Mouse (Mus musculus): Measurements from ENCODE around the gene Slc34a3.

The Slc34a3 gene

DNA sequence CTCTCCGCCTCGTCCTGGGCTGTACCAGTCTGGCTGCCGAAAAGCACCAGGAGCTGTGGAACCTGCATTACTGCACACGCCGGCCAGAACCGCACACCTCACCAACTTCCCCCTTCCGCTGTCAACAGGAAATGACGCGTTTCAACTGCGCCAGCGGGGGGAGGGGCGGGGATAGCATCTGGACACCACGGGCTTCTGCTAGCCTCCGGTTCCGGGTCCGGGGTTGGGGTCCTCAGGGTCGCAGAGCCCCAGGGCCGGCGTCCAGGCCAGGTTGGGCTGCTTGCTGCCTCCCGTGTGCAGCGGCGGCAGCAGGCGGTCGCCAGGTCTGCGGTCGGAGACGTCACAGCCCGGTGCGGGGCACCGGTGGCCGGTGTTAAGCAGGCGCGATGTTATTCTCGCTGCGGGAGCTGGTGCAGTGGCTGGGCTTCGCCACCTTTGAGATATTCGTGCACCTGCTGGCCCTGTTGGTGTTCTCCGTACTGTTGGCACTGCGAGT is 21.2 kb upstream of the Slc34a3 start, which contains the start of gene Tmem203:
TSS of gene Tmem203 (plus strand) at position 156 of the 496 bp plus-strand sequence.
- in situ Hi-C loops (cut with MboI; ENCODE audit: low sequenced_read_pairs) = no loop called here

DNA sequence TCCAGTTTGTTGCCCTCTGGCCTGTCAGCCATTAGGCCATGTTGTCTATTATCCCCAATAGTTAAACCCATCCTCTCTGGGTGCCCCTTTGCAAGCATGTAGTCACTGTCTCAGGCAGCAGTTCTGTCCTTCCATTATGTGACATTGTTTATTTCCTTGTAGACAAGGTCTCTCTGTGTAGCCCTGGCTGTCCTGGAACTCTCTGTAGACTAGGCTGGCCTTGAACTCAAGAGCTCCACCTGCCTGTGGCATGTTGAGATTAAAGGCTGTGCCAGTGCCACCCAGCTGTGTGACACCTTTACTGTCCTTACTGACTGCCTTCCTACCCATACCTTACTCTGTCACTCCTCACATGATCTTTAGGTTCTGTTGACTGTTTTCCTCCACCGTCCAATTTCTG is 18.2 kb upstream of the Slc34a3 start:
- in situ Hi-C loops (cut with MboI; ENCODE audit: low sequenced_read_pairs) = no loop called here

DNA sequence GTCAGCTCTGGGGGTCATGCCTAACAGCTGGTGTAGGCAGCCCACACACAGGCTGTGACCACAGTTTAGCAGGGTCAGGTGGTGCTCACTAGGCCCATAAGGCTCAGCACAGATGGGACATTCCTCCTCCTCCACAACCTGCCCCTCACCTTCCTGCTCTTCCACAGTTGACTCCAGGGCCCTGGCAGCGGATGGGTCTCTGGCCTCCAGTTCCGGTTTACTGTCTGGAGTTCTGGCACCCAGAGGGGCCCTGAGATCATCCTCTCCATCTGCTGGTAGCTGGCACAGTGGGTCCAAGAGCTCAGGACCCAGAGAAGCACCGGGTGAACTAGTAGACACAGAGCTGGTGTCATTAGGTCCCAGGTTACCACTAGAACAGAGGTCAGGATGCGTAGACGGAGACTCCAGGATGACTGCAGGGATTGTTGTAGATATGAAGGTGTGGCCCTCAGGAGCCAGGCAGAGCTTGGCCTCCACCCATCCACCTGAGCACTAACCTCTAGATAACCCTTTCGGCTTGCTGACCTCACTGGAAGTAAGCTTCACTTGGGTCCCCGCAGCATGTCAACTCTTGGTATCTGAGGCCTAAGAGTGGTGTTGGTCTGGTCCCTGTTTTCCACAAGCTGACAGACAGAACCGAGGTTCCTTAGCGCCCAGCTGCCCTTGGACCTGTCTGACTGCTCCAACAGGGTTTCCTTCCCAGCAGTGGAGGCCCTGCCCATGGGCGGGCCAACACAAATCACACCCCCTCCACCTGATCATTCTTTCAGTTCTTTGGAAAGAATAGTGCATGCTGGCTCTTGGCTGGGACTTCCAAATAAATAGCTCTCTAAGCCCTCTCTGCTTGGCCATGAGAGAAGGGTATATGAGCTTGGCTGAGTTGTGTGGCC is 12.3 kb upstream of the Slc34a3 start, which contains the start of gene AL732309.1:
TSS of gene AL732309.1 (minus strand) at position 681 of the 890 bp plus-strand sequence.
- in situ Hi-C loops (cut with MboI; ENCODE audit: low sequenced_read_pairs) = no loop called here

GRCm38 (mm10) chr2:25244144-25244543 is 10.0 kb upstream of the Slc34a3 start:
- in situ Hi-C loops (cut with MboI; ENCODE audit: low sequenced_read_pairs) = no loop called here

DNA sequence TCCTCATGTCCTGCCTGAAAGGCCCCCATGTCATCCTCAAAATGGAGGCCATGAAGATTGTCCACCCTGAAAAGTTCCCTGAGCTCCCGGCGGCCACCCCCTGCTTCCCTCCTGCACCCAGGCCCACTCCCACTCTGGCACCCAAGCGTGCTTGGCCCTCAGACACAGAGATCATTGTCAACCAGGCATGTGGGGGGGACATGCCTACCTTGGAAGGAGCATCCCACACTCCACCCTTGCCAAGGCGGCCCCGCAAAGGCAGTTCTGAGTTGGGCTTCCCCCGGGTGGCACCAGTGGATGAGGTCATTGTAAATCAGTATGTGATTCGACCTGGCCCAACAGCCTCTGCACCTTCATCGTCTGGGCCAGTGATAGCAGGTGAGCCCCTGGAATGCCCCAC is 9.2 kb upstream of the Slc34a3 start:
- in situ Hi-C loops (cut with MboI; ENCODE audit: low sequenced_read_pairs) = no loop called here

DNA sequence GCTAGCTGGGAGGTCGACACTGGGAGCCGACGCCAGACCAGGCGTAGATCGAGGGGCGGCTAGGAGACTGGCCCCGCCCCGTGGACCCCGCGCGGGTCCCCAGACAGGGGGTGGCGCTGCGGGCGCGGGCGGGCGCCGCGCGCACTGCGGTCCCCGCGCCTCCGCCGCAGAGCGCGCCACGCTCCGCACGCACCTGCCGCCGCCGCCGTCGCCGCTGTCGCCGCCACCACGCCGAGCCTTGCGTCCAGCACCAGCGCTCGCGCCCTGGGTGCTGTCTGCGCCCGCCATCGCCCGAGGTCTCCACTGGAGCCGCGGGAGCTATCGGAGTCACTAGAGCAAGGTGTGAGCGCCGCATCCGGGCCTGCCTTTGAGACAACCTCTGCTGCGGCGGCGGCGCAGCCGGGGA is 7.9 kb upstream of the Slc34a3 start, which contains the start of the genes Rnf208 and Cysrt1:
TSS of gene Rnf208 (plus strand) at position 155 of the 406 bp plus-strand sequence.
TSS of gene Cysrt1 (minus strand) at position 352 of the 406 bp plus-strand sequence.
- in situ Hi-C loops (cut with MboI; ENCODE audit: low sequenced_read_pairs) = no loop called here

DNA sequence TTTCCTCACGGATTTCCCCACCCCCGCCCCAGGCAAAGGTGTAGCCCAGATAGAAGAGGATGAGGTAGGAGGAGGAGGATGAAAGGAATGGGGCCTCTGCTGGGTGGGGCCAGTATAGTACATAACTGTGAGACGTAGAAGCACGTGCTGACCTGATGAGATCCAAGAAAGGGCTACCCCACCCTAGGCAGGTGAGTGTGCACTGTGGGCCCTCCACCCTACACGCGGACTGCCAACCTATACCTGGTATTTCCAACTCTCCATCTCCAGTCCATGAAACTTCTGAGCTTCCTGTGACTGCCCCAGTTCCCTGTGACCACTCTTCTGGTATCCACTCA is 7.2 kb upstream of the Slc34a3 start:
- in situ Hi-C loops (cut with MboI; ENCODE audit: low sequenced_read_pairs) = no loop called here

DNA sequence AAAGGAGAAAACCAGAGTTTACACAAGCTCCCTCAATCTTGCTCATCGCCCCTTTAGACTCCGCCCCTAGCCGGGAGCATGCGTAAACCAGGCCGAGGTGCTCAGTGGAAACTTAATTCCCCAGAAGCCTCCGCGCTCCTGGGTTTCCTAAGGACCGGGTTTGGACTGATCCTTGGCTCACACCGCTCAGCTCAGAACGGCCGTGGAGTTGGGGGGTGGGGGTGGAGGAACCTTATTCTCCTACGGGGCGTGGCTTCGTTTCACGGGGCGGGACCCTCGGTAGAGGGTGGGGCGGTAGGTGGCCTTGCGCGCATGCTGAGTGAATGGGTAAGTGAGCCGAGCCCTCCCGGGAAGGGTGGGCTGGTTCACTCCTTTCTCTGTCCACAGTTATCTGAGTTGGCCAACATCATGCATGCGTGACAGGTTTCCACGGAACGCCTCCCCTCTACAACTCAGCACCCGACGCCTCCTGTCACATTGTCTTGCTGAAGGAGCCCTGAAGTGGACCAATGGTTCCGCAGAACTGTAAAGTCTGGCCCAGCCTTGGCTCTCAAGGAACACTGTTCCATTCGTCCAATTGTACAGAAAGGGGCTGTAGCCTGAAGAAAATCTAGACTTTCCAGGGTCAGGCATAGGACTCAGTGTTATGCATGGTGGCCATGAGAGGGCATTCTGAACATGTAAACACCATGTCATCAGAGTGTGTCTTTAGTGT is 6.7 kb upstream of the Slc34a3 start:
- in situ Hi-C loops (cut with MboI; ENCODE audit: low sequenced_read_pairs) = no loop called here

GRCm38 (mm10) chr2:25240310-25240709 is 6.1 kb upstream of the Slc34a3 start:
- in situ Hi-C loops (cut with MboI; ENCODE audit: low sequenced_read_pairs) = no loop called here

GRCm38 (mm10) chr2:25239766-25240165 is 5.6 kb upstream of the Slc34a3 start:
- in situ Hi-C loops (cut with MboI; ENCODE audit: low sequenced_read_pairs) = no loop called here

DNA sequence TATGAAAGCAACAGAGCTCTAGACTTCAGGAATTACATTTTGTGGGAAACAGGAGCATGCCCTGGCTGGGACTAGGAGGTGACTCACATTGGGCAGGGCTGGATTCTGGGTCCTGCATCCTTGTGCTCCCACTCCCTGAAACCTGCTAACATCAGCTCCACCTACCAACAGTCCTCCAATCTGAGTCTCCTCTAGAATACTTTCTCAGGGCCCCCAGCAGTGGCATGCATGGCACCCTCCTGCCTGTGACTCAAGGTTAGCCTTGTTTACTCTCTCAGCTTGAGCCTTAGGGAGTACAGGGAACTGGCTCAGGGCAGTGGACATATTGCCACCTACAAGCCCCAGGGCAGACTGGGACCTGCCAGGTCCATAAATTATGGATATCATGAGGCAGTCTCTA is 3.9 kb upstream of the Slc34a3 start:
- in situ Hi-C loops (cut with MboI; ENCODE audit: low sequenced_read_pairs) = no loop called here

- in situ Hi-C loops (cut with MboI; ENCODE audit: low sequenced_read_pairs) = no loop called here
These were observed 3.4 kb upstream of the Slc34a3 start for GRCm38 (mm10) chr2:25237522-25237921.

GRCm38 (mm10) chr2:25236614-25237013 is 2.5 kb upstream of the Slc34a3 start, which contains the start of gene Rnf224:
Rnf224 (minus strand) TSS chr2:25236787.
- in situ Hi-C loops (cut with MboI; ENCODE audit: low sequenced_read_pairs) = no loop called here

DNA sequence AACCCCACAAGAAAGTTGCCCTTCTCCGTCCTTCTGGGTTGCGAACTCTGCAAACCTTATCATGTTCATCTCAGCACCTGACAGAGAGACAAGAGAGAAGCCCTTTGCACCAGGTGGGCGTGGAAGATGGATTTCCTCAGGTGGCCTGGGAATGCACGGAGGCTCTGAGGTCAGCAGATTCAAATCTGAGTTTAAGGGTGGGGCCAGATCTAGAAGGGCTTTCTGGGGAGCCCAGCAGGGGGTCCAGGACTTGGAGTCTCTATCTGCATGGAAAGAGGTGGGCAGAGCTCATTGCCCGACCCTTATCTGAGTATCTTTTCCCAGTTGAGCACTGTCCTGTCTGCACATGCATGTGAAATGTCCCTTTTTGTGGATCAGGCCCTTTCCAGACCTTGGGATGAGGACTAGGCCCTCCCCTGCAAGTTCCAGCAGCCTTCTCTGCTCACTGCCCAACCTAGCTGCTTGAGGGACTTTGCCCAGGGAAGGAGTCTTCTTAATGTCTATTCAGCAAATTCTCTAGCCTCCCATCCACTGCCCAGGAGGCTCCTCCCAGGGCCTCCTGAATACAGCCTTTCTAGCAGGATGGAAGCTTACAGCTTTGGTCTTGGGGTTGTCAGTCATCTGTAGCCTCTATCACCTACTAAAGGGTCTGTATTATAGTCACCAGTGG is 522 bp upstream of the Slc34a3 start:
- in situ Hi-C loops (cut with MboI; ENCODE audit: low sequenced_read_pairs) = no loop called here

GRCm38 (mm10) chr2:25233421-25233820 is 743 bp downstream of the Slc34a3 start:
- in situ Hi-C loops (cut with MboI; ENCODE audit: low sequenced_read_pairs) = no loop called here

- in situ Hi-C loops (cut with MboI; ENCODE audit: low sequenced_read_pairs) = no loop called here
These were observed 3.1 kb downstream of the Slc34a3 start for GRCm38 (mm10) chr2:25231038-25231437.

GRCm38 (mm10) chr2:25230581-25230980 is 3.6 kb downstream of the Slc34a3 start:
- in situ Hi-C loops (cut with MboI; ENCODE audit: low sequenced_read_pairs) = no loop called here

- in situ Hi-C loops (cut with MboI; ENCODE audit: low sequenced_read_pairs) = no loop called here
These were observed 4.6 kb downstream of the Slc34a3 start for GRCm38 (mm10) chr2:25229582-25229981.

- in situ Hi-C loops (cut with MboI; ENCODE audit: low sequenced_read_pairs) = no loop called here
These were observed 5.1 kb downstream of the Slc34a3 start for GRCm38 (mm10) chr2:25228995-25229530.

DNA sequence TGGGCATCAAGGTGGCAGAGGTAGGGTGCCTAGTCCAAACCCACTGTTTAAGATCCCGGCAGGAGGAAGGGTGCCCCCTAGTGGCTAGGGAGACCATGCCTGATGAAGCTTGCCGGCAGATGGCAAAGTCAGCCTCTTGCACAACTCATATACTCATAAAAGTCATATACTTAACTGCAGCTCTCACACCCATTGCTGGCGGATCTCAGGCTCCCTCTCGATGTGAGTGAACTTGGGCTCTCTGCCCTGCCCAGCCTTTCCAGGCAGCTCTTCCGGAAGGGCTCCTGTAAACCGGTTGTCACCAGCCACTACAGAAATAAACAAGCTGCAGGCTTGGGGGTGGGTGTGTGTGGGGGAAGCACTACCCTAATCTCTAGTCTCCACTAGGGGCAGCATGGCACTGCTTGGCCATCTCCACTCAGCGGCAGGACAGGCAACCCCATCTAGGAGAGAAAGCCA is 5.7 kb downstream of the Slc34a3 start:
- in situ Hi-C loops (cut with MboI; ENCODE audit: low sequenced_read_pairs) = no loop called here

GRCm38 (mm10) chr2:25227406-25227805 is 6.8 kb downstream of the Slc34a3 start:
- in situ Hi-C loops (cut with MboI; ENCODE audit: low sequenced_read_pairs) = no loop called here

Data from CH12F3 (cell line).